Mouse (Mus musculus): Measurements from ENCODE around the gene Tgm4.
A peak's percentile ranks its signal among the peaks of the same experiment; 100 is the strongest.

Tgm4 gene

GRCm38 (mm10) chr9:123034426-123034825 lies at the start of gene Tgm4:
Gene Tgm4, plus strand, starts transcription at chr9:123034726.
- no peak for DNase-seq

GRCm38 (mm10) chr9:122998406-122999192 lies 35.9 kb upstream of the Tgm4 start:
- DNase-seq = no peak

- DNase-seq = no peak
These were observed 35.3 kb upstream of the Tgm4 start for GRCm38 (mm10) chr9:122999193-122999586.

- no peak for DNase-seq
These were observed 29.8 kb upstream of the Tgm4 start for GRCm38 (mm10) chr9:123004718-123005117.

GRCm38 (mm10) chr9:123006071-123006470 lies 28.5 kb upstream of the Tgm4 start:
- DNase-seq = peak; percentile 6 to 23

GRCm38 (mm10) chr9:123020995-123021631 lies 13.4 kb upstream of the Tgm4 start, which contains the start of gene Tmem42:
Gene Tmem42, plus strand, starts transcription at chr9:123021326.
- DNase-seq = peak; percentile 88 to 92

GRCm38 (mm10) chr9:123021636-123022379 lies 12.7 kb upstream of the Tgm4 start:
- DNase-seq = no peak

- no peak for DNase-seq
These were observed 10.3 kb upstream of the Tgm4 start for GRCm38 (mm10) chr9:123024201-123024600.

GRCm38 (mm10) chr9:123031496-123032246 lies 2.9 kb upstream of the Tgm4 start:
- no peak for DNase-seq

- no peak for DNase-seq
These were observed 13.1 kb downstream of the Tgm4 start for GRCm38 (mm10) chr9:123047665-123048064.

GRCm38 (mm10) chr9:123058724-123059292 lies 24.3 kb downstream of the Tgm4 start:
- no peak for DNase-seq

GRCm38 (mm10) chr9:123060172-123060571 lies 25.6 kb downstream of the Tgm4 start:
- DNase-seq = no peak

- no peak for DNase-seq
These were observed 44.6 kb downstream of the Tgm4 start for GRCm38 (mm10) chr9:123079149-123079548.

- no peak for DNase-seq
These were observed 45.8 kb downstream of the Tgm4 start for GRCm38 (mm10) chr9:123080355-123080754.

GRCm38 (mm10) chr9:123080796-123081195 lies 46.3 kb downstream of the Tgm4 start:
- DNase-seq = no peak

- no peak for DNase-seq
These were observed 50.8 kb downstream of the Tgm4 start for GRCm38 (mm10) chr9:123085373-123085772.

- DNase-seq = no peak
These were observed 53.0 kb downstream of the Tgm4 start for GRCm38 (mm10) chr9:123087558-123087957.

- no peak for DNase-seq
These were observed 56.3 kb downstream of the Tgm4 start for GRCm38 (mm10) chr9:123090844-123091243.

GRCm38 (mm10) chr9:123099631-123100455 lies 65.3 kb downstream of the Tgm4 start:
- no peak for DNase-seq

GRCm38 (mm10) chr9:123103425-123103824 lies 68.9 kb downstream of the Tgm4 start:
- no peak for DNase-seq

- no peak for DNase-seq
These were observed 69.8 kb downstream of the Tgm4 start for GRCm38 (mm10) chr9:123104362-123104761.
